Mouse (Mus musculus): Measurements from ENCODE around the gene Sptan1.
"Not testable (repeated sequence)": the region's sequence is repeated elsewhere in the genome, so short reads cannot be mapped to it uniquely, and the experiment has no call there.

Sptan1 gene

DNA sequence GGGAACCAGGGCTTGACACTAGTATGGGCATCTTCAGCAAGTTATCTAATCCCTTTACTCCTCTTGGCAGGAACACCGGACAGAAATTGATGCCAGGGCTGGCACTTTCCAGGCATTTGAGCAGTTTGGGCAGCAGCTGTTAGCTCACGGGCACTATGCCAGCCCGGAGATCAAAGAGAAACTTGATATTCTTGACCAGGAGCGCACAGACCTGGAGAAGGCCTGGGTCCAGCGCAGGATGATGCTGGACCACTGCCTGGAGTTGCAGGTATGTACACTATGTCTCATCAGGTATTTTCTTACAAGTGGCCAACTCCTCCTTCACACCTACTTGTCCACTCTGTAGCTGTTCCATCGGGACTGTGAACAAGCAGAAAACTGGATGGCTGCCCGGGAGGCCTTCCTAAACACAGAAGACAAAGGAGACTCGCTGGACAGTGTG, 45.5 kb downstream of the Sptan1 start:
- no peak for DNase-seq

DNA sequence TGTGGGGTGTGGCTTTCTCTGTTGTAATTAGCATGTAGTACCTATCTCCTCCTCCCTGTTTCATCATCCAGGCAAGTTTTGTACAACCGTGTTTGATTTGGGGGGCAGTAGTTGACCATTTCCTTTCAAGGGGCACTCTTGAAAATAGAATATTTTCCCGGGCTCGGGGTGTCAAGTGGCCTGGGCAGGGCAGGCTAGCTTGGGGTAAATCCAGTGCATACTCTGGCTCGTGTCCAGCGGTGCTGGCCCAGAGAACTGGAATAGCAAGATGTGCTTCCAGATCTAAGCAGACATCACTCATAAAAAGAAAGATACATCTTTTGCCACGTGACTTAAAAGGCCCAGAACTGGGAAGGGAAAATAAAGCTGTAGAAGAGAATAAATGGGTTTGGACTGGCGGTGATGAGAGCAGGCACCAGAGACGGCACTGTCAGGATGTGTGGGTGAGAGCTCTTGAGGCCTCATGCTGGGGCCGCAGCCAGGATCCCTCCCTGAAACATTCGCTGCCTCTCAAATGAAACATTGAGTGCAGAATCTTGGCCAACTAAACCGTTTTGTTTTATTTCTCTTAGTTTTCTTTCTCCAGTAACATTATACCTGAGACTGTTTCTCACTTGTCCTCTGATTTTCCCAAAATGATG, 49.1 kb downstream of the Sptan1 start:
- no peak for DNase-seq

- DNase-seq, result no peak
Measured at GRCm38 (mm10) chr2:30025454-30025853, 60.1 kb downstream of the Sptan1 start.

GRCm38 (mm10) chr2:30026997-30027396, 61.6 kb downstream of the Sptan1 start:
- DNase-seq, result no peak

GRCm38 (mm10) chr2:30032244-30032846, 67.0 kb downstream of the Sptan1 start:
- DNase-seq, result peak; percentile 30

DNA sequence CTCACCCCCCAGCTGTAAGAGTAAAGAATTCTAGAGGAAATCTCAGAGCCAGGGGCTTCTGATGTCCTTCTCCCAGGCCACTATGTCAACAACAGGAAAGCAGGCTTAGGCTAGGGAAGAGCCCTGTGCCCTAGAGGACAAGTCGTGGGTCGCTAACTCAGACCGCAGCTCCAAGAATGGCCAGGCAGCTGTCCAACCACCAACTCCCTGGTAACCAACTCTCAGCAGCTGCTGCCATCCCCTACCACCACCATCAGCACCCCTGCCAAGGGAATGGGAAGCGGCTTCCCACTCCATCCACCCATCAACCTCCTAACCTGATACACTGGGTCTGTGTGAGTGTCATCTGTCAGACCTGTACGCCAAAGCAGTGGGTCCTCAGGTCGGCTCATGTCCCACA, 67.6 kb downstream of the Sptan1 start:
- no peak for DNase-seq

- DNase-seq, result no peak
Measured at GRCm38 (mm10) chr2:30037762-30038161, 72.4 kb downstream of the Sptan1 start.

DNA sequence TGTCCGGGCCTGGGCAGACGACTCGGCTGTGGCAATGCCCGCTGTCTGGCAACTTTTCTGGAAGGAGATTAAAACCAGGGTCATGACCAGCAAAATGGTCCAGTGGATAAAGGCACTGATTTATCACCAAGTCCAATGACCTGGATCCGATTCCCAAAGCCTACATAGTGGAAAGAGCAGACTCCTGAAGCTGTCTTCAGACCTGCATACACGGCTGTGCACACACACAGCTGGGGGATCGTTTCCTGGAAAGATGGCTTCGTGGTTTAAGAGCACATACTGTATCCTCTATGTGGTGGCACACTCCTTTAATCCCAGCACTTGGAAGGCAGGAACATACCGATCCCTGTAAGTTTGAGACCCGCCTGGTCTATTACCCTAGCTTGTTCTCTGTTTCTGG, 73.0 kb downstream of the Sptan1 start:
- no peak for DNase-seq

DNA sequence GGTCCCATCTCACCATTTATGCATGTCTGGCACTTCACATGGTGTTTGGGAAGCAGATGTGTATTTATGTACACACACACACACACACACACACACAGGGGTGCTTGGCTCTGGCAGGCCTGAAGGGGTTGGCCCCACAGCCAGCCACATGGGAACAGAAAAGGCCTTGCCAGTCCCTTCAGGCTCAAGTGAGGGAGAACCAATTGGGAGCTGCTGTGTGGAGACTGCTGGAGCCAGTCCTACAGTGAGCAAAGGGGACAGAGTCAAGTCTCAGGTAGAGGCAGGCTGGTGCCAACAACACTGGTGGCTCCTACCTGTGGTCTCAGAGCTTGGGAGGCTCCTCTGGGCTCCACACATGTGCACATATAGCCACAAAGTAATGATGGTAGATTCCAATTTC, 74.3 kb downstream of the Sptan1 start:
- no peak for DNase-seq

GRCm38 (mm10) chr2:30042445-30042844, 77.1 kb downstream of the Sptan1 start:
- peak; percentile 88 for DNase-seq

- no peak for DNase-seq
Measured at GRCm38 (mm10) chr2:30044550-30044949, 79.2 kb downstream of the Sptan1 start.

- no peak for DNase-seq
Measured at GRCm38 (mm10) chr2:30047127-30047526, 81.8 kb downstream of the Sptan1 start.

DNA sequence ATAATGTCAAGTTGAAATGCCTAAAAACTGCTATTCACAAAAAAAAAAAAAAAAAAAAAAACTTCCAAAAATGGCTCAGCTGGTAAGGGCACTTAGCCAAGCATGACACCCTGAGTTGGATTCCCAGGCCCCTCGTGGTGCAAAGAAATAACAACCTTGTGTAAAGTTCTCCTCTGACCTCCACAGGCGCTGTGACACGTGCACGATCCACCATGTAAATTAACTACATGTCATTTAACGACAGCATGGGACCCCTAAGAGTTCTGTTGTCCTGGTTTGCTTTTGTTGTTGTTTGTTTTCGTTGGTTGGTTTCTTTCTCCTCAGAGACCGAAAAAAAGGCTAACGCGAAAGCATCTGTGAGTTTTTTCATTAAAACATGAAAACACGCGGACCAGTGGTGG, 82.7 kb downstream of the Sptan1 start:
- DNase-seq, result no peak

- DNase-seq, result peak; percentile 99
Measured at GRCm38 (mm10) chr2:30048699-30049388, 83.5 kb downstream of the Sptan1 start, which contains the start of gene Wdr34. TSS of gene Wdr34 (minus strand) at chr2:30048881.

- DNase-seq, result no peak
Measured at GRCm38 (mm10) chr2:30049831-30050230, 84.5 kb downstream of the Sptan1 start.

DNA sequence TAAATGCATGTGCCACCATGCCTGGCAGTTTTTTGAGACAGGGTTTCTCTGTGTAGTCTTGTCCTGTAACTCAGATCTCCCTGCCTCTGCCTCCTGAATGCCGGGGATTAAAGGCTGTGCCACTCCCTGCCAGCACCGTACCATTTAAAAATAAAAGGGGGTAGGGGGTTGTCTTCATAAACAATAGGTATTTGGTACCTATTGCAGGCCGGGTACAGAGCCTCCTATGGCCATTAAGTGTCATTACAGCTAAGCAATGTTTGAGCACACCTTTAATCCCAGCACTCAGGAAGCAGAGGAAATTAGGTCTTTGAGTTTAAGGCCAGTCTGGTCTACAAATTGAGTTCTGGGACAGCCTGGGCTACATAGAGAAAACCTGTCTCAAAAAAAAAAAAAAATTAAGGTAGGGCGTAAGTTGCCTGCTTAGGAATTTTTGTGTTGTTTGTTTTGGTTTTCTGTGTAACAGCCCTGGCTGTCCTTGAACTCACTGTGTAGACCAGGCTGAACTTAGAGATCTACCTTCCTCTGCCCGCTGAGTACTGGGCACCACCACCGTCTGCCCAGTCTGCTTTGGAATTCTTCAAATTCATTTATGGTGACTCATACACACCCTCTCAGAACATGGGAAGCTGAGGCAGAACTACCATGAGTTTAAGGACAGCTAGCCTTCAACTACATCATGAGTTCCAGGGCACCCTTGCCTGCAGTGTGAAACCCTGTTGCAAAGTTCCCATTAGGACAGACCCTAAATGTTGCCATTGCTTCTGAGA, 86.8 kb downstream of the Sptan1 start:
- DNase-seq, result no peak

DNA sequence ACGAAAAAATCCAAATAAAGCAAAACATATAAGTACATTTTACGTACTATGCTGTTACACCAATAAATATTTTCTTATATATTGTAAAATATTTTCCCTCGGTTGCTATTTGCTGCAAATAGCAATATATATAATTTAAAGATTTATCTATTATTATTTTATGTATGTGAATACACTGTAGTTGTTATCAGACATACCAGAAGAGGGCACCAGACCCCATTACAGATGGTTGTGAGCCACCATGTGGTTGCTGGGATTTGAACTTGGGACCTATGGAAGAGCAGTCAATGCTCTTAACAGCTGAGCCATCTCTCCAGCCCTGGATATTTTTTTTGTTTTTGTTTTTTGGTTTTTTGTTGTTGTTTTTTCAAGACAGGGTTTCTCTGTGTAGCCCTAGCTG, 90.0 kb downstream of the Sptan1 start:
- DNase-seq, result not testable (repeated sequence)

DNA sequence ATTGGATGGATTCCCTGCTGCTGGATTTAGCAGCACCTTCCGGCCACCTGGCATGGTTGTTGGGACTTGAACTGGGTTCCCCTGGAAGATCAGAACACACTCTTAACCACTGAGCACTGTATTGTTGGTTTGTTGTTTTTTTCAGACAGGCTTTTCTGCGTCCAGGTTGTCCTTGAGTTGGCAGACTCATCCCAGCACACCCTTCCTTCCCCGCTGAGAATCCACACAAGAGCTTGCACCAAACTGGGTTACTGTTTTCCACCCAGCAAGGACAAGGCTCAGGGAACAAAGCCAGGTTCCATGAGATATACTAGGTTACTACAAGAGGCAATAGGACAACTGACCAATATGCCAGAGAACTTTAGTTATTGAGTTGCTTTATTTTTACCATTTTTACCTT, 91.4 kb downstream of the Sptan1 start:
- DNase-seq, result no peak

GRCm38 (mm10) chr2:30057223-30057904, 92.0 kb downstream of the Sptan1 start, which contains the start of gene Set:
TSS of gene Set (plus strand) at chr2:30057378.
- DNase-seq, result no peak

GRCm38 (mm10) chr2:30058418-30058817, 93.1 kb downstream of the Sptan1 start:
- DNase-seq, result no peak

GRCm38 (mm10) chr2:30061215-30062166, 96.1 kb downstream of the Sptan1 start:
- DNase-seq, result peak; percentile 82
